Mouse (Mus musculus) layer of hippocampus, adult 2 months (tissue): Measurements from ENCODE around the gene 4833420G17Rik. TPM values are rescaled to one million over a fixed set of nuclear protein-coding genes. Genes with fewer than 3 reads are reported as not detected.
"Not testable (repeated sequence)": the region's sequence is repeated elsewhere in the genome, so short reads cannot be mapped to it uniquely, and the experiment has no call there.

Experiments
- DNase-seq, 2 experiments: peaks; one replicate each; pipeline ENCODE4 v3.0.0; 2022; ENCODE audit warnings: low spot score in 2 of 2
- H3K27ac ChIP-seq: fragments of 200-600 bp; 2 replicates; pipeline ENCODE4 v1.8.1; 2022
- H3K4me3 ChIP-seq: fragments of 200-600 bp; 2 replicates; pipeline ENCODE4 v1.8.1; 2022; ENCODE audit warnings: mild to moderate bottlenecking
- CTCF ChIP-seq: fragments of 200-600 bp; conservative IDR thresholded peaks from 2 replicates; pipeline ENCODE4 v1.8.1; 2022; ENCODE audit warnings: antibody characterized with exemption, mild to moderate bottlenecking, moderate library complexity
- total RNA-seq, 2 experiments: library from RNA; stranded (reverse); gene quantifications; 2 replicates each; pipeline ENCODE4 v1.2.3; 2021

4833420G17Rik gene
- total RNA-seq, 2 experiments from 2014 or later: 26.8 to 27.5 TPM

DNA sequence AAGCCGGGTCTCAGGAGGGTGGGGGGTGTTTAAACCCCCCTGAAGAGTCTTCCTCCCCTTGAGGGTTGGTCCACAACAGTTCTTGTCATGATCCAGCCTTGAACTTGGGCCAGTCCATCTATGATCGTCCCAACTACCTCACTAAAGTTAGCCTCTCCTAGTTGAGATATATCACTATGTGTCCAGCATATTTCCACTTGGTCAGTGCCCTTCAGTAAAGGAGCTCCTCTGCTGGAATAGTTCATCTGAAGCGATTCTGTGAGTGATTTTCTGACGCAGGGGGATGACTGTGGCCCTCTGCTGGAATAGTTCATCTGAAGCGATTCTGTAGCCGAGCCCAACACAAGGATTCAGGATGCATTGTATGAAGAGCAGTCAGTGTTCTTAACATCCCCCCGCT lies 24.8 kb downstream of the 4833420G17Rik start:
- Histone ChIP-seq H3K27ac (no peak overlapping the region; the same call in 1 of the 2 replicates), H3K4me3 (no peak overlapping the region)
- no peak for TF ChIP-seq CTCF
- DNase-seq: no peak

GRCm38 (mm10) chr13:119487880-119488580 lies 25.5 kb downstream of the 4833420G17Rik start, which contains the start of the genes Tmem267 and 3110070M22Rik:
TSS of gene Tmem267 (plus strand) at chr13:119488039.
TSS of gene 3110070M22Rik (minus strand) at chr13:119488383.
- DNase-seq: peak; percentile 81 to 86
- peak; percentile 68 for TF ChIP-seq CTCF
- Histone ChIP-seq H3K27ac (no peak within 1 kb of the TSS; the same call in 1 of the 2 replicates), H3K4me3 (no peak within 1 kb of the TSS)

DNA sequence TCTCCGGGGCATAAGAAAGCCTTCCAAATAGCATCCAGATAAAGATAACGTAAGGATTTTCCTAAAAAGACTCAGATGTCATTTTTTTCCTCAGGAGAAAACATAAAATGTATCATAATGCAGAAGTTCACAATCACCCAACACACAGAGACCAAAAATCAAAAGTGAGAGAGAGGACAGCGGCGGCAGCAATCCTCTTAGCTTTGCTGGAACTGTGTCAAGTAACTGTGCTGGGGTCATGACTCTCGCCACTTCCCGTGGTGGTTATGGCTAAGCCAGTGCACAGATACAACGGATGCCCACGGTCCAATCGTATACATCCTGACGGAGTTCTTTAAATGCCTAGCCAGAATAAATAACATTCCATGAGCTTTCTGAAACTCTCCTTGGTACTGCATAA lies 29.5 kb downstream of the 4833420G17Rik start:
- H3K27ac ChIP-seq, H3K4me3 ChIP-seq, DNase-seq: not testable (repeated sequence)

DNA sequence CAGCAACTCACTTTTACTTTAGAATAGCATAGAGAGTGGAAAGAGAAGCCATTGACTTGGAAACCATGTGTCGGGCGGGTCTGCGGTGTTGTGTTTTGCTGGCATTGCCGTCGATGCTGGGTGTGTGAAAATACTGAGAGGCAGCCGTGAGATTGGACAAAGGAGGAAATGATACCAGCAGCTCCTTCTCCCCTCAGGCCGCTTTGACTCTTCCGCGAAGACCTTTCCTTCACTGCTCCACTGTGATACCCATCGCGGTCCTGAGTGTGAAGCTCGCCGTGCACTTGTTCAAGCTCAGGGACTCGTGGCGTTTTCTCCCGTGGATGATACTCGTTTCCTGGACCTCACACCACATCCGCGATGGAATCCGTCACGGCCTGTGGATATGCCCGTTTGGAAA lies 32.4 kb downstream of the 4833420G17Rik start:
- H3K27ac ChIP-seq, H3K4me3 ChIP-seq, DNase-seq: not testable (repeated sequence)

Other genes with a start within 250 kb of the 4833420G17Rik start
- gene Paip1, start 34.2 kb upstream of the 4833420G17Rik start, total RNA-seq: 10 to 100 TPM; 97.2 to 98.9 TPM
- 10 to 100 TPM; 26.8 to 32.2 TPM for gene Tmem267, start 25.3 kb downstream of the 4833420G17Rik start, total RNA-seq
- gene 3110070M22Rik, start 25.6 kb downstream of the 4833420G17Rik start, total RNA-seq: 1 to 10 TPM; 2.2 to 3.4 TPM
- 1 to 10 TPM; 1.6 to 1.7 TPM for gene Ccl28, start 161.1 kb downstream of the 4833420G17Rik start, total RNA-seq
- 100 to 1,000 TPM; 192 to 193 TPM for gene Hmgcs1, start 227.6 kb downstream of the 4833420G17Rik start, total RNA-seq